Mouse (Mus musculus) midbrain, embryonic 16.5 days (tissue): ENCODE results near the gene Mtss1l. TPM values are rescaled to one million over a fixed set of nuclear protein-coding genes. Genes with fewer than 3 reads are reported as not detected.

ENCODE experiments used
- ATAC-seq: fragments of 200-750 bp; cut with Nextera tagmentation; 2 replicates; pipeline ENCODE4 v1.8.0; 2017; ENCODE audit warnings: moderate TSS enrichment
- H3K27ac ChIP-seq: fragments of 300-500 bp; sonication (generic); 2 replicates; pipeline ENCODE4 v1.5.1; 2014; ENCODE audit warnings: mild to moderate bottlenecking, low read length, mixed read lengths
- H3K27me3 ChIP-seq: fragments of 300-500 bp; sonication (generic); 2 replicates; pipeline ENCODE4 v1.6.1; 2014; ENCODE audit warnings: low read depth, low read length, mixed read lengths; ENCODE audit not compliant: control insufficient read depth, insufficient read depth
- H3K36me3 ChIP-seq: fragments of 300-500 bp; sonication (generic); 2 replicates; pipeline ENCODE4 v1.6.1; 2014; ENCODE audit warnings: mild to moderate bottlenecking, low read length, moderate library complexity, mixed read lengths; ENCODE audit not compliant: control insufficient read depth, insufficient read depth
- H3K4me1 ChIP-seq: fragments of 300-500 bp; sonication (generic); 2 replicates; pipeline ENCODE4 v1.6.1; 2014; ENCODE audit warnings: mild to moderate bottlenecking, low read length, mixed read lengths; ENCODE audit not compliant: control insufficient read depth, insufficient read depth
- H3K4me2 ChIP-seq: fragments of 300-500 bp; sonication (generic); 2 replicates; pipeline ENCODE4 v1.6.1; 2014; ENCODE audit warnings: mild to moderate bottlenecking, low read length, mixed read lengths
- H3K4me3 ChIP-seq: fragments of 300-500 bp; sonication (generic); 2 replicates; pipeline ENCODE4 v1.5.1; 2014; ENCODE audit warnings: low read depth, mild to moderate bottlenecking, low read length, moderate library complexity, mixed read lengths
- H3K9ac ChIP-seq: fragments of 300-500 bp; sonication (generic); 2 replicates; pipeline ENCODE4 v1.6.1; 2014; ENCODE audit warnings: low read depth, low read length, mixed read lengths
- H3K9me3 ChIP-seq: fragments of 300-500 bp; sonication (generic); replicated peaks from 2 replicates; pipeline ENCODE4 v1.6.1; 2014; ENCODE audit warnings: mild to moderate bottlenecking, low read length, mixed read lengths; ENCODE audit not compliant: control insufficient read depth, poor library complexity, severe bottlenecking
- WGBS: fragments of 180-500 bp; shearing (Covaris S2); extraction: QIAGEN DNeasy Blood & Tissue Kit; methylation state at CpG from one replicate; pipeline ENCODE4 v1.1.7; 2014; 5-methylcytosine and 5-hydroxymethylcytosine counted together
- polyA plus RNA-seq: library from polyadenylated mRNA; unstranded; fragments of >200 nt; fragmentation: Nextera tagmentation; extraction: Ambion mirVana; gene quantifications from 2 replicates; pipeline ENCODE4 v1.2.1, GENCODE M21; 2015

Gene Mtss1l
- polyA plus RNA-seq, 1 experiment from 2014 or later: 24.9 TPM

GRCm38 (mm10) chr8:110722414-110723011, 1.2 kb downstream of the Mtss1l start:
- H3K4me3 ChIP-seq: peak overlapping the region; percentile 89
- 33% methylated on average over 11 of the region's 11 CpGs for WGBS
- no peaks in the 10 kb centered on the region for H3K9me3 ChIP-seq
- H3K27me3 ChIP-seq: no peaks in the 10 kb centered on the region
- ATAC-seq: 0 out of 2 replicates have a peak, but pooled peaks have one; percentile 12
- peak overlapping the region; percentile 97 for H3K27ac ChIP-seq
- peak overlapping the region; percentile 99 for H3K9ac ChIP-seq
- peak overlapping the region; percentile 97 for H3K4me2 ChIP-seq
- H3K36me3 ChIP-seq: peaks cover 5% of the 10 kb centered on the region; the same call in 1 of the 2 replicates
- H3K4me1 ChIP-seq: peaks cover 56% of the 10 kb centered on the region

GRCm38 (mm10) chr8:110724493-110724892, 3.2 kb downstream of the Mtss1l start:
- H3K4me1 ChIP-seq: peaks cover 51% of the 10 kb centered on the region
- peak overlapping the region; percentile 99 for H3K9ac ChIP-seq
- no peak overlapping the region for H3K4me3 ChIP-seq

GRCm38 (mm10) chr8:110725084-110725838, 4.0 kb downstream of the Mtss1l start:
- H3K9ac ChIP-seq: peak overlapping the region; percentile 99
- H3K4me1 ChIP-seq: peaks cover 43% of the 10 kb centered on the region
- peaks cover 33% of the 10 kb centered on the region for H3K36me3 ChIP-seq
- H3K27ac ChIP-seq: peak overlapping the region; percentile 69
- WGBS: 43% methylated on average over 7 of the region's 7 CpGs
- peak overlapping the region; percentile 97; the same call in 1 of the 2 replicates for H3K4me2 ChIP-seq
- no peak overlapping the region for H3K4me3 ChIP-seq
- no peaks in the 10 kb centered on the region for H3K27me3 ChIP-seq
- H3K9me3 ChIP-seq: no peaks in the 10 kb centered on the region
- peak; percentile 4; the same call in 1 of the 2 replicates for ATAC-seq

More at GRCm38 (mm10) chr8:110724493-110724892, 3.2 kb downstream of the Mtss1l start:
- Histone ChIP-seq H3K9me3 (no peaks in the 10 kb centered on the region), H3K27ac (peak overlapping the region; percentile 69), H3K36me3 (peaks cover 25% of the 10 kb centered on the region), H3K27me3 (no peaks in the 10 kb centered on the region), H3K4me2 (peak overlapping the region; percentile 97)
- WGBS: 88% methylated on average over 3 of the region's 3 CpGs
- no peak for ATAC-seq

DNA sequence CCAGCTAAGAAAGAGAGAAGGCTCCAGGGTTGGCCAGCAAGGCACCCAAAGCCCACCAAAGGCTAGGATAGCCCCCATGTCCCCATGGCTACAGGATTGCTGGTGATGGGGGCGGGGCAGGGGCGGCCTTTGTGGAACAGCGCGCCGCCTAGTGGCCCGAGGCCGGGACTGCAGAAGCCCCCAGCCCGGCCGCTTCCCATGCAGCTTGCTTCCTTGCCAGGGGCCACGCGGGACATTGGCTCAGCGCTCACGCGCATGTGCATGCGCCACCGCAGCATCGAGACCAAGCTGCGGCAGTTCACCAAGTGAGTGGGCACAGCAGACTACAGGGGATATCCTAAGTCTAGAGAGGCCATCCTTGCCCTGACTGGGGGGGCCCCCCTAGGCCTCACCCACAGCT, 5.6 kb downstream of the Mtss1l start:
- Histone ChIP-seq H3K9me3 (no peaks in the 10 kb centered on the region), H3K4me2 (no peak overlapping the region), H3K36me3 (peaks cover 37% of the 10 kb centered on the region), H3K27ac (no peak overlapping the region), H3K27me3 (no peaks in the 10 kb centered on the region), H3K4me3 (no peak overlapping the region), H3K4me1 (peaks cover 38% of the 10 kb centered on the region), H3K9ac (no peak overlapping the region)
- ATAC-seq: peak; percentile 15; the same call in 1 of the 2 replicates
- WGBS: 5% methylated on average over 18 of the region's 18 CpGs

DNA sequence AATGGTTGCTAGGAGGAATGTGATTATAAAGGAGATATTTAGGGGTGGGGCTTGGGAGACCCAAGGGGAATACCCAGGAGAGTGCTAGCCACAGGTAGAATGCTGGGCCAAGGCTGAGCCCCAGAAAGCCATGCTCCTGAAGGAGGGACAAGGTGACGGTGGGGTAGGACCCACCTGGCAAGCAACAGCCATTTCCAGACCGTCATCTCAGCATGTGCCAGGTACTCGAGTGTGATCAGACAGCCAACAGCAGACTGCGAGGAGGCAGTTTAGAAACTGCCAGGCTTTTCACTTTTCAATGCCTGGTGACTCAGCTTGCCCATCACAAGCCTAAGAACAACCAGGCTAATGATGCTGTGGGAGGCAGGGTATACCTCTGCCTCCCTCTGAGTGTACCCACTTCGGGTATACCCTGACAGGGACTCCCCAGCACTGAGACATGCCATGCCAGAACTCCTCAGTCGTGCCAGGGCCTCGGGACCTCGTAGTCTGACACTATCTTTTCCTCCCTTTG, 10.1 kb downstream of the Mtss1l start:
- Histone ChIP-seq H3K36me3 (peaks cover 48% of the 10 kb centered on the region), H3K27me3 (no peaks in the 10 kb centered on the region), H3K27ac (no peak overlapping the region), H3K9me3 (no peaks in the 10 kb centered on the region), H3K4me1 (0 out of 2 replicates have a peak, but pooled peaks cover 2% of the 10 kb centered on the region), H3K4me3 (no peak overlapping the region), H3K4me2 (no peak overlapping the region), H3K9ac (no peak overlapping the region)
- WGBS: 91% methylated on average over 8 of the region's 8 CpGs
- no peak for ATAC-seq

DNA sequence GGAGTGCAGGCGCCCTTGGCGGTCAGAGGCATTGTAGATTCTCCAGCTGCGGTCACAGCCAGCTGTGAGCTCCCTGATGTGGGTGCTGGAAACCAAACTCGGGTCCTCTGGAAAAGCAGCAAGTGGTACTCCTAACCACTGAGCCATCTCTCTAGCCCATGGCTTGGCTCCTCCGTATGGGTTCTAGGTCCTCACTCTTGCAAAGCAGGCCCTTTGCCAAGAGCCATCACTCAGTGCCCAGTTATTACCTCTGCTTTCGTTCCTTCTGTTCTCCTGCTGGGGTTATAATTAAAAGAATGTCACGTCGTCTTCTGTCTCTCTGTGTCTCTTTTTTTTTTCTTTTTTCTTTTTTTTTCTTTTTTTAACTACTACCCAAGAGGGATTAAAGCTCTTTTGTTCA, 11.8 kb downstream of the Mtss1l start:
- no peak overlapping the region for H3K9ac ChIP-seq
- H3K27ac ChIP-seq: no peak overlapping the region
- no peak overlapping the region for H3K4me2 ChIP-seq
- H3K4me1 ChIP-seq: no peaks in the 10 kb centered on the region
- 89% methylated on average over 8 of the region's 8 CpGs for WGBS
- H3K36me3 ChIP-seq: peaks cover 55% of the 10 kb centered on the region
- no peaks in the 10 kb centered on the region for H3K9me3 ChIP-seq
- H3K27me3 ChIP-seq: no peaks in the 10 kb centered on the region
- H3K4me3 ChIP-seq: no peak overlapping the region
- ATAC-seq: no peak

GRCm38 (mm10) chr8:110738591-110739195, 17.4 kb downstream of the Mtss1l start:
- WGBS: 94% methylated on average over 35 of the region's 35 CpGs
- peaks cover 34% of the 10 kb centered on the region for H3K36me3 ChIP-seq
- no peaks in the 10 kb centered on the region for H3K4me1 ChIP-seq
- no peak overlapping the region for H3K9ac ChIP-seq
- no peak overlapping the region for H3K27ac ChIP-seq
- H3K27me3 ChIP-seq: no peaks in the 10 kb centered on the region
- no peaks in the 10 kb centered on the region for H3K9me3 ChIP-seq
- ATAC-seq: no peak
- H3K4me3 ChIP-seq: no peak overlapping the region
- no peak overlapping the region for H3K4me2 ChIP-seq

GRCm38 (mm10) chr8:110740629-110741175, 19.4 kb downstream of the Mtss1l start:
- Histone ChIP-seq H3K27ac (no peak overlapping the region), H3K27me3 (no peaks in the 10 kb centered on the region), H3K36me3 (peaks cover 27% of the 10 kb centered on the region), H3K4me1 (no peaks in the 10 kb centered on the region), H3K9ac (no peak overlapping the region), H3K4me2 (no peak overlapping the region), H3K9me3 (no peaks in the 10 kb centered on the region), H3K4me3 (no peak overlapping the region)
- ATAC-seq: no peak
- 92% methylated on average over 5 of the region's 5 CpGs for WGBS
